Mouse (Mus musculus) hindbrain, embryonic 15.5 days (tissue): ENCODE data around the gene S100a5. TPM values are rescaled to one million over a fixed set of nuclear protein-coding genes. Genes with fewer than 3 reads are reported as not detected.
A peak's percentile ranks its signal among the peaks of the same experiment; 100 is the strongest.

Experiments used
- ATAC-seq: fragments of 200-750 bp; cut with Nextera tagmentation; 2 replicates; pipeline ENCODE4 v1.8.0; 2017; ENCODE audit warnings: low read depth, moderate number of reproducible peaks, moderate TSS enrichment; ENCODE audit not compliant: low FRiP score
- H3K27ac ChIP-seq: fragments of 300-500 bp; sonication (generic); replicated peaks from 2 replicates; pipeline ENCODE4 v1.5.1; 2015; ENCODE audit warnings: mild to moderate bottlenecking, inconsistent platforms
- H3K27me3 ChIP-seq: fragments of 300-500 bp; sonication (generic); 2 replicates; pipeline ENCODE4 v1.6.1; 2015; ENCODE audit warnings: control low read depth, inconsistent platforms
- H3K36me3 ChIP-seq: fragments of 300-500 bp; sonication (generic); 2 replicates; pipeline ENCODE4 v1.6.1; 2015; ENCODE audit warnings: control low read depth, inconsistent platforms
- H3K4me1 ChIP-seq: fragments of 300-500 bp; sonication (generic); replicated peaks from 2 replicates; pipeline ENCODE4 v1.6.1; 2015; ENCODE audit warnings: control low read depth, inconsistent platforms
- H3K4me2 ChIP-seq: fragments of 300-500 bp; sonication (generic); 2 replicates; pipeline ENCODE4 v1.6.1; 2015; ENCODE audit warnings: moderate library complexity, mild to moderate bottlenecking, inconsistent platforms
- H3K4me3 ChIP-seq: fragments of 300-500 bp; sonication (generic); 2 replicates; pipeline ENCODE4 v1.5.1; 2015; ENCODE audit warnings: mild to moderate bottlenecking, inconsistent platforms
- H3K9ac ChIP-seq: fragments of 300-500 bp; sonication (generic); 2 replicates; pipeline ENCODE4 v1.6.1; 2015; ENCODE audit warnings: inconsistent platforms
- H3K9me3 ChIP-seq: fragments of 300-500 bp; sonication (generic); 2 replicates; pipeline ENCODE4 v1.6.1; 2016; ENCODE audit warnings: control low read depth, inconsistent platforms
- WGBS: fragments of 180-500 bp; shearing (Covaris S2); methylation state at CpG from one replicate; pipeline ENCODE4 v1.1.7; 2015; 5-methylcytosine and 5-hydroxymethylcytosine counted together
- polyA plus RNA-seq: library from polyadenylated mRNA; unstranded; fragments of >200 nt; fragmentation: Nextera tagmentation; extraction: Ambion mirVana; gene quantifications from 2 replicates; pipeline ENCODE4 v1.2.1, GENCODE M21; 2015

Gene S100a5
- not detected in 2 replicates for polyA plus RNA-seq

DNA sequence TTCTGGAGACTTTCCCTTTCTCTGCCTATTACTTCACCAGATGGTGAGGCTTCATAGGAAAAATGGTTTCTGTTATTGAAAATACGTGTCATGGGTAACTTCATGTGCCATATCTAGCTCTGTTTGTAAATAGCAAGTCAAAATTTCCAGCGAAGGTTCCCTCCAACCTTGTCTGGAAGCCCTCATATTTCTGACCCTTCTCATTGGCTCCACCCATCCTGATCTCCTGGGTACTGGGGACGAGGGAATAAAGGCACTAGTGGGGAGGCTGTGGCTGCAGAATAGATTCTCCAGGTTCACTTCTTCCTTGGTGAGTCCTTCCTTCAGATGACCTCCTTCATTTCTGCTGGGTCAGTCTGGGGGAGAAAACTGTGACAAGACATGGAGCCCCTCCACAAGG is at the start of gene S100a5:
Gene S100a5, plus strand, starts transcription at position 301 of the 400 bp plus-strand sequence.
- Histone ChIP-seq H3K27me3 (no peaks in the 10 kb centered on the region), H3K4me3 (no peak within 1 kb of the TSS), H3K36me3 (no peaks in the 10 kb centered on the region), H3K9ac (no peak within 1 kb of the TSS), H3K27ac (no peak within 1 kb of the TSS), H3K4me2 (no peak within 1 kb of the TSS), H3K9me3 (no peaks in the 10 kb centered on the region), H3K4me1 (peaks cover 10% of the 10 kb centered on the region)
- no peak for ATAC-seq
- WGBS = 67% methylated on average over 3 of the region's 3 CpGs

DNA sequence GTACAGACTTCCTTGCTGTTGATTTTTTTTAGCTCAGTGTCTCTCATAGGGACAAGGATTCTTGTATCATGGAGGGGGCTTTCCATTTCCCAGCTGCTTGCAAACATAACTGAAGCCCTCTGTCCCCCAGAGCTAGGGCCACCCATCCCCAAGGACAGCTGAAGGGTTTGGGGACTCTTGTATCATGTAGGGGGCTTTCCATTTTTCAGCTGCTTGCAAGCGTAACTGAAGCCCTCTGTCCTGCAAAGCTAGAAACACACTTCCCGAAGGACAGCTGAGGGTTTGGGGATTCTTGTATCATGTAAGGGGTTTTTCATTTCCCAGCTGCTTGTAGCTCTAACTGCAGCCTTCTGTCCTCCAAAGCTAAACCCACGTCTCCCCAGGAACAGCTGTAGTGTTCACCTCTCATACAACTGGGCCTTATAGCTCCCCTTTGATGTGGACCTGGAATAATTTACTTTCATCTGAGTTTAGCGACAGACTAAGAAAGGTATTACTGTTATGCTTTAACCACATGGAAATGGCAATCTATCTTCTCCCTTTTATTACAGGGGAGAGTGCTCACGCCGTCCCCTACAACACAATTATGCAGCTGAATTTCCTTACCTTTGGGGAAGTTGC is 48.2 kb upstream of the S100a5 start, which contains the start of gene S100a3:
Gene S100a3, plus strand, starts transcription at position 571 of the 621 bp plus-strand sequence.
- WGBS = 84% methylated on average over 6 of the region's 6 CpGs
- no peak for ATAC-seq
- no peaks in the 10 kb centered on the region for H3K36me3 ChIP-seq

DNA sequence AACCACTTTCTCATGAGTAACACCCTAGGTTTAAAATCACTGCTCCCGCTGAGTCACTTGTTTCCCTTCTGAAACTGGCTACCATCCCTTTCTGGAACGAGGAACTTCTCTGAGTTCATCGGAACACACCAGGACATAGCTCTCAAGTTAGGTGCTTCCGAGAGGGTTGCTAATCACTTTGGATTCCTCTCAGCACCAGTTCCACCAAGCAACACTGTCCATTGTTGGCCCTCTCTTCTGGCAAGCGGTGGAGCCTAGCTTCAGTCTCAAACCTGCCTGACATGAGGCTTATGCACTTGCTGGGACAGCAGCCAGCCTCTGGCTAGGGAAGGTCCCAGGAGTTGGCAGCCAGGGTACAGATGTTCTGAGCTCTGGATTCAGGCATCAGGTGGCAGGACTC is 33.6 kb upstream of the S100a5 start:
- H3K9ac ChIP-seq = no peak overlapping the region
- WGBS = 79% methylated on average over 5 of the region's 5 CpGs
- H3K36me3 ChIP-seq = no peaks in the 10 kb centered on the region
- H3K4me1 ChIP-seq = no peaks in the 10 kb centered on the region
- H3K27me3 ChIP-seq = no peaks in the 10 kb centered on the region
- no peaks in the 10 kb centered on the region for H3K9me3 ChIP-seq
- no peak overlapping the region for H3K4me3 ChIP-seq
- ATAC-seq = no peak
- no peak overlapping the region for H3K4me2 ChIP-seq
- H3K27ac ChIP-seq = no peak overlapping the region

More for the DNA sequence above, 48.2 kb upstream of the S100a5 start, which contains the start of gene S100a3:
- no peaks in the 10 kb centered on the region for H3K27me3 ChIP-seq
- no peak within 1 kb of the TSS for H3K4me2 ChIP-seq
- H3K9ac ChIP-seq = no peak within 1 kb of the TSS
- H3K4me3 ChIP-seq = no peak within 1 kb of the TSS
- no peaks in the 10 kb centered on the region for H3K4me1 ChIP-seq
- no peak within 1 kb of the TSS for H3K27ac ChIP-seq
- H3K9me3 ChIP-seq = no peaks in the 10 kb centered on the region

DNA sequence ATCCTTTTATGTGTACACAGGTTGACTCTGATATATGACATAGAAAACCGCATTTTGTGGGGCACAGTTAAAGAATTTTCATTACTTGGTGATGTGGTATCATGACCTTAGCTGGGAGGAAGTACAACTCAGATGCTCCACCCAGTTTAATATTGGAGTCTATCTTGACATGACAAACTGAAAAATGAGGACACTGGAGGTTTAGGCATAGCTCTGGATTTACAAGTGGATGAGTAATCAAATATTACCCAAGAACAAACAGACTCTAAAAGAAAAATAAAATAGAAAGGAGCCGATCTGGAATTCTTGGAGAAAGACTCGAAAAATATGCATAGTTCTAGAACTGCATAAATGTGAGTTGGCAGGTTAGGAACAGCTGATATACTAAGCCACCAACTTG is 33.0 kb upstream of the S100a5 start:
- H3K27ac ChIP-seq = no peak overlapping the region
- no peaks in the 10 kb centered on the region for H3K9me3 ChIP-seq
- H3K4me1 ChIP-seq = no peaks in the 10 kb centered on the region
- H3K4me2 ChIP-seq = no peak overlapping the region
- no peaks in the 10 kb centered on the region for H3K27me3 ChIP-seq
- no peaks in the 10 kb centered on the region for H3K36me3 ChIP-seq
- ATAC-seq = no peak
- 90% methylated on average over 3 of the region's 3 CpGs for WGBS
- no peak overlapping the region for H3K4me3 ChIP-seq
- H3K9ac ChIP-seq = no peak overlapping the region

DNA sequence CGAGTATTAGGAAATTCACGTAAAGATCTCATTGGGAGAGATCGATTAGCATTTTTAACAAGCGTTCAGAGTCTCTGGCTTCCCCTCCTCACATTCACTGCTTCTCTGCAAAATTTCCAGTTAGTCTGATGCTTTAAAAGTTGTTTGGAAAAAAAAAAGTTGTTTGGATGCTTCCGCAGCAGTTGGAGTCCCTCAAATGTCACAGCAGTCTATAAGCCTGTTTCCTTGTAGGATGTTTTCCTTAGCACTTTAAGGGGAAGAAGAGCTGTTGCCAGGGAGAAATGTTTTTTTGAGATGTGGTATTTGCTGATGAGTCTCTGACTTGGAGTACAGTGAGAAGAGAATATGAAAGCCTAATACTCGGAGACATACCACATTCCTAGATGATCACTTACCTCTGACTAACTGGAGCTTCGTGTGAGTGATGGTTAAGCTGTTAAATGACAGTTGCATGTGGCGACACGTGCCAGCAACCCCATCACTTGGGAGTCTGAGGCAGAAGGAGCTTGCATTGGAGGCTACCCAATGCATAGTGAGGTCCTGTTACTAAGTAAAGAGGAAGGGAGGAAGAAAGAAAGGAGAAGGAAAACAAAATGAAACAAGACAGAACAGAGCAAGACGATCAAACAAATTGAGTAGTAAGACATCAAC is 31.8 kb upstream of the S100a5 start:
- no peaks in the 10 kb centered on the region for H3K27me3 ChIP-seq
- no peak overlapping the region for H3K27ac ChIP-seq
- no peak overlapping the region for H3K9ac ChIP-seq
- no peaks in the 10 kb centered on the region for H3K9me3 ChIP-seq
- ATAC-seq = no peak
- H3K4me3 ChIP-seq = no peak overlapping the region
- WGBS = 69% methylated on average over 10 of the region's 10 CpGs
- no peaks in the 10 kb centered on the region for H3K36me3 ChIP-seq
- H3K4me1 ChIP-seq = no peaks in the 10 kb centered on the region
- H3K4me2 ChIP-seq = no peak overlapping the region

DNA sequence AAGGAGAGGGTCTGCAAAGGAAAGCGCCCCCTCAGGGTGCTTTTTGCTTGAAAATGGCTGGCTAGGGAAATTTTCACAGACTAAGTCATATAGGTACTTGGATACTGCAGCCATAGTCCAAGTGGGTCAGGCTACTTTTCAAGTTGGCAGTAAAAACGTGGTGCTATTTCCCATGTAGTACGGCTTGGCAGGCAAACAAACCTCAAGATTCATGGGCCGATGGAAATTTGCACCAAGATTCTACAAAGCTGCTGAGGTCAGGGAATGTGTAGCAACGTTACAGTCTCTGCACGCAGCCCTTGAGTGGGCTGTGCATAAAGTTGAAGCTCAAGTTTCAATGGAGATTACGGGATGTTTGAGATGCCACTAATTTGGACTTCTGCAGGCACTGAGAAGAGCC is 28.9 kb upstream of the S100a5 start:
- no peak overlapping the region for H3K4me2 ChIP-seq
- H3K9ac ChIP-seq = no peak overlapping the region
- no peaks in the 10 kb centered on the region for H3K36me3 ChIP-seq
- WGBS = 78% methylated on average over 7 of the region's 7 CpGs
- H3K27ac ChIP-seq = no peak overlapping the region
- no peaks in the 10 kb centered on the region for H3K9me3 ChIP-seq
- H3K27me3 ChIP-seq = no peaks in the 10 kb centered on the region
- H3K4me3 ChIP-seq = no peak overlapping the region
- no peak for ATAC-seq
- no peaks in the 10 kb centered on the region for H3K4me1 ChIP-seq

DNA sequence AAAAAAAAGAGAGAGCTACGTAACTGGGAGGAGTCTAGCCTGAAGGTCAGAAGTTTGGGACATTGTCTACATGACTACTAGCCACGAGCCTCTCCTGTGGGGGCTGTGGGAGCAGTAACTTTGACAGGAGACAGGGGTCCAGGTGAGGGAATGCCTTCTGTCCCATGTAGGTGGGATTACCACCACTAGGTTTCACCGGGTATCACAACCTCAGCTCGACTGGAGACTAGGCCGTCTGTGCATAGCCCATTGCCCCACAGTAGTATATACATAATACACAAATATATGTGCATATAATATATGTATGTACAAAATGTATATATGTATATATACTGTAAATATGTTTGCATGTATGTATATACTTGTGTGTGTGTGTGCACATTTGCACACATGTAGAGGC is 27.2 kb upstream of the S100a5 start:
- no peak overlapping the region for H3K27ac ChIP-seq
- H3K4me3 ChIP-seq = no peak overlapping the region
- ATAC-seq = no peak
- H3K4me2 ChIP-seq = no peak overlapping the region
- H3K4me1 ChIP-seq = no peaks in the 10 kb centered on the region
- no peak overlapping the region for H3K9ac ChIP-seq
- no peaks in the 10 kb centered on the region for H3K9me3 ChIP-seq
- WGBS = 95% methylated on average over 5 of the region's 5 CpGs
- no peaks in the 10 kb centered on the region for H3K36me3 ChIP-seq
- H3K27me3 ChIP-seq = no peaks in the 10 kb centered on the region

DNA sequence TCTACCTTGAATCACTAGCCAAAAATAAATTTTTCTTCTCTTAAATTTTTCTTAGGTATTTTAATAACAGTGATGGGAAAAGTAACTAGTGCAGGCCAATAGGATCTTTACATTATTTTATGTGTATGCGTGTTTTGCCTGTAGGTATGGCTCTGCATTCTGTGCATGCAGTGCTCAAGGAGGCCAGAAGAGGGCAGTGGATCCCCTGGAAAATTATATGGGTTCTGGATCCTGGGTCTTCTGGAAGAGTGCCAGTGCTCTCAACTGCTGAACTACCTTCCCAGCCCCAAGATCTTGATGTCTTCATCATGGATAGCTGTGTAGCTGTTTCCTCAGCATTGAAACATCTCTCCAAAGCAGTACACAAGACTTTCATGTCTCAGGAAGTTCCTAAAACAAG is 26.2 kb upstream of the S100a5 start:
- Histone ChIP-seq H3K9ac (no peak overlapping the region), H3K36me3 (no peaks in the 10 kb centered on the region), H3K27ac (no peak overlapping the region), H3K4me3 (no peak overlapping the region), H3K4me1 (no peaks in the 10 kb centered on the region), H3K4me2 (no peak overlapping the region), H3K9me3 (no peaks in the 10 kb centered on the region), H3K27me3 (no peaks in the 10 kb centered on the region)
- 95% methylated on average over 1 of the region's 1 CpGs for WGBS
- ATAC-seq = no peak

DNA sequence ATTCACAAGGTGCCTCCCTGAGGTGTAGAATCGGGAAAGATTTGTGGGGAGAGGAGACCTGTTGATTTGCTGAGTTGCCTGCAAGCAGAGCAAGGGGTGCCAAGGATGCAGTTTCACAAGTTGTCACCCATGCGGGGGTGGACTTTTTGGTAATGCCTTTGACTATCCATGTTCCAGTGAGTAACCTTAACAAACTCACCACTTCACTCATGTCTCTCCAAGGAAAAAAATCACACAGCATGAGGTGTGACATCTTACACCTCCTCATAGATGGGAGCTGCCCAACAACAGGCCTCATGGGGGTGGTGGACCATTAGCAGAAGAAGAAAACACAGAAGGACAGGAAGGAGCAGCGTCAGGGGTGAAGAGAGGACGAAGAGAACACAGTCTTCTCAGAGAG is 25.8 kb upstream of the S100a5 start:
- Histone ChIP-seq H3K9ac (no peak overlapping the region), H3K4me2 (no peak overlapping the region), H3K4me1 (no peaks in the 10 kb centered on the region), H3K36me3 (no peaks in the 10 kb centered on the region), H3K4me3 (no peak overlapping the region), H3K27ac (no peak overlapping the region), H3K9me3 (no peaks in the 10 kb centered on the region), H3K27me3 (no peaks in the 10 kb centered on the region)
- WGBS = 94% methylated on average over 4 of the region's 4 CpGs
- ATAC-seq = no peak

DNA sequence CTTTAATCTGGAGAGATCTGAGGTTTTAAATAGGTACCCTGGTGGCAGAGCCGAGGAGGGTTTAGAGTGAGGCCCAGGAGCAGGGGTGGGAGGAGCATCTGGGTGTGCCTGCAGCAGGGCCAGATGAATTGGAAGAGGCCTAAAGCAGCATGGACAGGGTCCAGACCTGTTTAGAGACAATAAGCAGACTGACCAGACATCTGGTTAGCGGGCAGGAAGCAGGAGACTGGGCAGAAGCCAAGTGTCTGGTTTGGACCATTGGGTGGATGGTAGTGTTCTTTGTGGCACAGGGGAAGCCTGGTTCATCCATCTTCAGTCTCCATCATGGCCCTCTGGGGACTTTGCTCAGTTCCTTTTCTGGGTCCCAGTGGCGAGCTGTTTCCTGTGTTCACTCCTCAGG is 24.4 kb upstream of the S100a5 start:
- 56% methylated on average over 3 of the region's 3 CpGs for WGBS

DNA sequence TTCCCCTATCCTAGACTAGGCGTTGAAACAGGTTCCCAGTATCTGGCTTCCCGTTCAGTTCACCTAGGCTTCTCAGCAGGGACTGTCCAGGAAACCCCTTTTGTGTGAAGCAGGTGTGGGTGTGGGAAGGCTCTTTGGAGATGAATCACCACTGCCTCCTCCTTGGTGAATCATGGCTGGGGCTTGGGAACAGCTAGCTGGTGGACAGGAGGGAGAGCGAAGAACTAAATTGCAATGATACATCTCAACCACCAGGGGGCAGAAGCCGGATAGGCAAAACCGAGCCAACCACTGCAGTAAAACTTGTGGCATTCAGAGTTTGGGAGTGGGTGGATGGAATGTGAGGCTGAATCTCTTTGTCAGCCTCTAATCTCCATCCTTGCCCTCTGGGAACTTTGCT is 22.7 kb upstream of the S100a5 start:
- H3K4me1 ChIP-seq = no peaks in the 10 kb centered on the region
- H3K9me3 ChIP-seq = no peaks in the 10 kb centered on the region
- H3K4me3 ChIP-seq = no peak overlapping the region
- H3K9ac ChIP-seq = no peak overlapping the region
- no peaks in the 10 kb centered on the region for H3K27me3 ChIP-seq
- H3K4me2 ChIP-seq = no peak overlapping the region
- H3K36me3 ChIP-seq = no peaks in the 10 kb centered on the region
- 40% methylated on average over 5 of the region's 5 CpGs for WGBS
- 0 out of 2 replicates have a peak, but pooled peaks have one; percentile 42 for ATAC-seq
- H3K27ac ChIP-seq = no peak overlapping the region

More for the DNA sequence above, 24.4 kb upstream of the S100a5 start:
- no peaks in the 10 kb centered on the region for H3K9me3 ChIP-seq
- no peak overlapping the region for H3K9ac ChIP-seq
- no peak overlapping the region for H3K27ac ChIP-seq
- no peaks in the 10 kb centered on the region for H3K36me3 ChIP-seq
- H3K4me3 ChIP-seq = no peak overlapping the region
- no peaks in the 10 kb centered on the region for H3K27me3 ChIP-seq
- H3K4me1 ChIP-seq = no peaks in the 10 kb centered on the region
- no peak overlapping the region for H3K4me2 ChIP-seq
- ATAC-seq = 0 out of 2 replicates have a peak, but pooled peaks have one; percentile 46

DNA sequence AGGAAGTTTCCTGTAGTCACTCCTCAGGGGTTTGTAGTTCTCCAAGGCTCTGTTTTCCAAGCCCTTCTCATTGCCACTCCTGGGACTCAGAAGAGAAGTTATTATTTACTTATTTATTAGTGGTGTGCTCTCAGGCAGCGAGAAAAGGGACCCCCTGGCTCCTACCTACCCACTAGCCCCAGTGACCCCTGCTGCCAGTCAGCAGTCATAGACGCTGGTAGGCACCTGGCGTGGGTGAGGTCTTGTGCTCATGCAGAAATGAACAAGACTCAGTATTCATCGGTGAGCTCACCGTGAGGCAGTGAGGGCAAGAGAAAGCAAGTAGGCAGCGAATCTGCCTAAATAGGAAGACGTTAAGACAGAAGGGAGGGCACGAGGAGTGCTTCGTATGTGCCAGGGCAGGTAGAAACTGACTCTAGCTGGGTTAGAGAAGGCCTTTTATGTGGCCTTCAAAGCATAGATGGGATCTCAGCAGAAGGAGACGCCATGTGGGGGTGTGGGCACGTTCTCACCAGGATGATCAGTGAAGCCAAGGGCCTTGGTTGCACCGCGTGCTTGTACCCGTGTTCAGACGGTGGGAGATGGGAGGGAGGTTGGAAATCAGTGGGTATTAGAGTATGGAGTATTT is 22.2 kb upstream of the S100a5 start:
- H3K4me1 ChIP-seq = no peaks in the 10 kb centered on the region
- H3K27ac ChIP-seq = no peak overlapping the region
- H3K9ac ChIP-seq = no peak overlapping the region
- H3K36me3 ChIP-seq = no peaks in the 10 kb centered on the region
- H3K9me3 ChIP-seq = no peaks in the 10 kb centered on the region
- no peak overlapping the region for H3K4me2 ChIP-seq
- WGBS = 86% methylated on average over 15 of the region's 15 CpGs
- no peaks in the 10 kb centered on the region for H3K27me3 ChIP-seq
- H3K4me3 ChIP-seq = no peak overlapping the region
- no peak for ATAC-seq
